Mouse (Mus musculus) CH12.LX (cell line): ENCODE results near the gene Pdia4.

ENCODE experiments used
- CTCF ChIP-seq, 2 experiments: IDR thresholded peaks in 1 of 2; conservative IDR thresholded peaks in 1 of 2; 2 replicates each; pipeline ENCODE4 v1.5.1; 2011 to 2012; ENCODE audit warnings: low read depth in 2 of 2, low read length in 2 of 2, improper control_type of control experiment in 1 of 2, inconsistent platforms in 1 of 2, mild to moderate bottlenecking in 1 of 2, moderate library complexity in 1 of 2
- E2F4 ChIP-seq: IDR thresholded peaks from 2 replicates; pipeline ENCODE4 v1.6.1; 2011; ENCODE audit warnings: low read depth, low read length, improper control_type of control experiment; ENCODE audit not compliant: insufficient replicate concordance
- EP300 ChIP-seq: IDR thresholded peaks from 2 replicates; pipeline ENCODE4 v1.6.1; 2011; ENCODE audit warnings: low read length, improper control_type of control experiment
- GABPA ChIP-seq: IDR thresholded peaks from 2 replicates; pipeline ENCODE4 v1.6.1; 2012; ENCODE audit warnings: low read depth, low read length, improper control_type of control experiment, inconsistent platforms; ENCODE audit not compliant: insufficient replicate concordance
- MAZ ChIP-seq: IDR thresholded peaks from 2 replicates; pipeline ENCODE4 v1.6.1; 2012; ENCODE audit warnings: low read depth, mild to moderate bottlenecking, inconsistent platforms, low read length, improper control_type of control experiment, moderate library complexity
- POLR2A ChIP-seq: IDR thresholded peaks from 2 replicates; pipeline ENCODE4 v1.6.1; 2011; ENCODE audit warnings: low read depth, mild to moderate bottlenecking, improper control_type of control experiment, low read length
- POLR2AphosphoS2 ChIP-seq: IDR thresholded peaks from 2 replicates; pipeline ENCODE4 v1.6.1; 2011; ENCODE audit warnings: low read depth, low read length, improper control_type of control experiment
- USF2 ChIP-seq: conservative IDR thresholded peaks from 2 replicates; pipeline ENCODE4 v1.6.1; 2011; ENCODE audit warnings: low read depth, low read length, improper control_type of control experiment
- ZC3H11A ChIP-seq: IDR thresholded peaks from 2 replicates; pipeline ENCODE4 v1.6.1; 2012; ENCODE audit warnings: low read depth, mild to moderate bottlenecking, inconsistent platforms, low read length, improper control_type of control experiment
- ZMIZ1 ChIP-seq: IDR thresholded peaks from 2 replicates; pipeline ENCODE4 v1.6.1; 2012; ENCODE audit warnings: low read depth, mild to moderate bottlenecking, inconsistent platforms, low read length, improper control_type of control experiment

DNA sequence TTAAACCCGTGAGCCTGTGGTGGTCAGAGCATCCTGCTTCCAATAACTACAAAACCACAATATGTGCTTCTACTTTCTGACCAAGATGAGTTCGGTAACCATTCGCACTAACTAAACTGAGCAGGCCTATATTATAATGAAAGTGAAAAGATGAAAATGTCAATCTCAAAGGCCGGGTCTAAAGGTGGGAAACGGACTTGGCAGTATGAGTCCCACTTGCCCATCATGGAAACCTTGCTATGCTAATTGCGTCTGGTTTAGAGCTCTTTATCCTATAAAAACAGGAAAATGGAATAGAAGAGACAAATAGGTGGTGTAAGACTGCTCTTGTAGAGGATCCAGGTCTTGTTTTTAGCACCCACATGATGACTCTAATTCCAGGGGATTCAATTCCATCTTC lies 8.5 kb upstream of the Pdia4 start:
- TF ChIP-seq GABPA (no peak), CTCF (conservative IDR thresholded peaks at IDR 0.05 in 1 of 2, IDR thresholded peaks at IDR 0.05 in 1 of 2; ENCODE audit: low read depth in 2 of 2, low read length in 2 of 2) (no peak), EP300 (no peak), ZMIZ1 (no peak), ZC3H11A (no peak), POLR2A (no peak), USF2 (no peak), MAZ (no peak), POLR2AphosphoS2 (no peak), E2F4 (no peak)
